Mouse (Mus musculus) small intestine, adult 2 months (tissue): ENCODE results near the gene 2210016L21Rik. TPM values are rescaled to one million over a fixed set of nuclear protein-coding genes. Genes with fewer than 3 reads are reported as not detected.
"Not testable (repeated sequence)": the region's sequence is repeated elsewhere in the genome, so short reads cannot be mapped to it uniquely, and the experiment has no call there.

Source experiments
- H3K27ac ChIP-seq: fragments of 200-500 bp; 2 replicates; pipeline ENCODE4 v1.5.1; 2012; ENCODE audit warnings: low read depth, low read length, control low read depth, inconsistent platforms; ENCODE audit not compliant: insufficient read depth
- H3K27me3 ChIP-seq: fragments of 200-500 bp; 2 replicates; pipeline ENCODE4 v1.6.1; 2012; ENCODE audit warnings: mild to moderate bottlenecking, moderate library complexity, low read length, inconsistent platforms; ENCODE audit not compliant: control insufficient read depth, insufficient read depth
- H3K36me3 ChIP-seq: fragments of 200-500 bp; 2 replicates; pipeline ENCODE4 v1.6.1; 2012; ENCODE audit warnings: mild to moderate bottlenecking, low read length, control low read depth, inconsistent platforms; ENCODE audit not compliant: control insufficient read depth, insufficient read depth
- H3K4me1 ChIP-seq: fragments of 200-500 bp; 2 replicates; pipeline ENCODE4 v1.6.1; 2012; ENCODE audit warnings: low read length, inconsistent platforms, mixed read lengths; ENCODE audit not compliant: control insufficient read depth, insufficient read depth, insufficient read length
- H3K4me3 ChIP-seq: fragments of 200-500 bp; 2 replicates; pipeline ENCODE4 v1.5.1; 2012; ENCODE audit warnings: low read depth, mild to moderate bottlenecking, control low read depth, inconsistent platforms, low read length, moderate library complexity
- CTCF ChIP-seq: fragments of 200-500 bp; IDR thresholded peaks from 2 replicates; pipeline ENCODE4 v1.5.1; 2012; ENCODE audit warnings: low read depth, mild to moderate bottlenecking, control low read depth, inconsistent platforms, low read length, moderate library complexity, mixed read lengths; ENCODE audit not compliant: insufficient replicate concordance, insufficient read length; ENCODE audit errors: extremely low read depth
- POLR2A ChIP-seq: fragments of 200-500 bp; IDR thresholded peaks from 2 replicates; pipeline ENCODE4 v1.6.1; 2012; ENCODE audit warnings: low read depth, mild to moderate bottlenecking, control low read depth, inconsistent platforms, low read length, moderate library complexity
- WGBS: fragments of 180-500 bp; shearing (Covaris S2); methylation state at CpG from one replicate; pipeline ENCODE4 v1.1.7; 2018; 5-methylcytosine and 5-hydroxymethylcytosine counted together
- polyA plus RNA-seq: library from polyadenylated mRNA; depleted of rRNA; stranded (reverse); fragments of >200 nt; gene quantifications from 2 replicates; pipeline ENCODE4 v1.2.3, GENCODE M21; 2012

Gene 2210016L21Rik
- polyA plus RNA-seq, 1 experiment = 13.6 TPM

DNA sequence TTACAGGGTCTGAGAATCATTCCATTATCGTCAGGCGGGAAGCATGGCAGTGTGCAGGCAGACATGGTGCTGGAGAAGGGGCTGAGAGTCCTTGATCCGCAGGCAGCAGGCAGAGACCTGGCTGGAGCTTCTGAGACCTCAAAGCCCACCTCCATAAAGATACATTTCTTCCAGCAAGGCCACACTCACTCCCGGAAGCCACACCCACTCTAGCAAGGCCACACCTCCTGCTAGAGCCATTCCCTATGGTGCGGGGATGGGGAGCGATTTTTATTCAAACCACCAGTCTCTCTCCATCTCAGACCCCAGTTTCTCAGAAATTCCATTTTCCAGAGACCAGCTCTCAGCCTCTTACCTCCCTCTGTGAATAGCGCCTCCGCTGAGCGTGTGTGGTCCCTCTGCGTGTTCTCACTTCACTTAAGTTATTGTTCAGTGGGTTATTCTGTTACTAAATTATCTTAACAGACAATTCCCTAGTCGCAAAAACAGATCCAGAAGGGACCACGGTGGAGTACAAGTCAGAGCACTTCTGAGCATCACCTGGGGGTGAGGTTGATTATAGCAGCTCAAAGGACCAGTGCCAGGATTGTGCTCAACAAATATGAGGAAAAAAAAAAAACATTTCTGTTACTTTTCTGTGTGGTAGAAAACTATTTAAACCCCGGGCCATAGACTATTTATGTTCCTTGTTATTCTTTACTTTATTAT is 33.2 kb upstream of the 2210016L21Rik start:
- H3K36me3 ChIP-seq = peaks cover 65% of the 10 kb centered on the region
- no peak overlapping the region for H3K4me3 ChIP-seq
- H3K27ac ChIP-seq = no peak overlapping the region
- no peaks in the 10 kb centered on the region for H3K27me3 ChIP-seq
- WGBS = 79% methylated on average over 13 of the region's 13 CpGs
- TF ChIP-seq CTCF (no peak), POLR2A (no peak)
- H3K4me1 ChIP-seq = no peaks in the 10 kb centered on the region

DNA sequence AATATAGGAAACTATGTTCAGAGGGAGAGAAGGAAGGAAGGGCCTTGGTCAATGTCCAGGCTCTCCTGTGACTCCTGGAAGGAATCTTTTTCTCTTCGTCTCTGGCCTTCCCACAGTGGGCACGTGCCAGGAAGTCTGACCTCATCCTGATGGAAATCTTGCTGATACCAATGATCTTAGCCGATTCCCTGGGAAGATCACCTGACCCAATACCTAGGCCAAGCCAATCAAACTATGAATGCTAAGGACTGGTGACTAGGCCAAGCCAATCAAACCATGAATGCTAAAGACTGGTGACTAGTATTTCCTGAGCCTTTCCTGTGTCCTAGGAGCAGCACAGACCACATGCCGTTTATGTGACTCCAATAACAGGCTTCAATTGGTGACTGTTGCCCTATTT is 28.3 kb upstream of the 2210016L21Rik start:
- H3K4me1 ChIP-seq = no peaks in the 10 kb centered on the region
- H3K4me3 ChIP-seq = no peak overlapping the region
- no peak overlapping the region for H3K27ac ChIP-seq
- no peak for TF ChIP-seq CTCF
- TF ChIP-seq POLR2A = no peak
- no peaks in the 10 kb centered on the region for H3K27me3 ChIP-seq
- 54% methylated on average over 4 of the region's 4 CpGs for WGBS
- H3K36me3 ChIP-seq = peaks cover 31% of the 10 kb centered on the region

DNA sequence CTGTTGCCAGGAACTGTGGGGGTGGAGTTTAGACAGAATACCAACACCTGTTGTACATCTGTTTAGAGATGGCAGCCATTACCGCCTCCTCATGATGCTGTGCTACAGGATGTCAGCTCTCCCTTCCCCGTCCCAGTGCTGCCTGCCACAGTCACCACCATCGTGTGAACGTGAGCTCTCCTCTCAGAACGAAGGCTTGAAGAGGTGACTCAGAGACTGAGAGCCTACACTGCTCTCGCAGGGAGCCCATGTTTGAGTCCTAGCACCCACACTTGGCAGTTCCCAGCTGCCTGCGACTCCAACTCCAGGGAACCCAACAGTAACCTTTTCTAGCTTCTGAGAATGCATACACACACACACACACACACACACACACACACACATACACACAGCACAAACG is 27.1 kb upstream of the 2210016L21Rik start:
- Histone ChIP-seq H3K4me1 (no peaks in the 10 kb centered on the region), H3K4me3 (no peak overlapping the region), H3K36me3 (peaks cover 25% of the 10 kb centered on the region), H3K27me3 (no peaks in the 10 kb centered on the region), H3K27ac (no peak overlapping the region)
- 84% methylated on average over 8 of the region's 8 CpGs for WGBS
- TF ChIP-seq POLR2A (no peak), CTCF (no peak)

DNA sequence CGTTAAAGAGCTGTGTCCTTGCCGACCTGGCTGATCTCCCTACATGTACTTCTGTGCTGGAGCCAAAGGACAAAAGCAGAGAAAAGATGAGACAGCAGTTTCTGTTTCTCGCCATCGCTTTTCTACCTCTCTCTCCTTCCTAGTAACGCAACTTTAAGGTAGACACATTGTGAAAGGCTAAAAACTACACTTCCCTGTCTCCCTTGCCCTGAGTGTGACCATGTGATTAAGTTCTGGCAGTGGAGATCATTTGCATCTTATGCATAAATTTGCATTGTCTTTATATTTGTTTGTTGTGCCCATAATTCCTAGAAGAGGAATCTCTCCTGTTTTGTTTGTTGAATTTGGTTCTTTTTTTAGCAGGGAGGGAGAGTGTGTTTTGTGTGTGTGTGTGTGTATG is 26.1 kb upstream of the 2210016L21Rik start:
- Histone ChIP-seq H3K4me3 (no peak overlapping the region), H3K4me1 (no peaks in the 10 kb centered on the region), H3K36me3 (peaks cover 17% of the 10 kb centered on the region), H3K27ac (no peak overlapping the region), H3K27me3 (no peaks in the 10 kb centered on the region)
- WGBS = 70% methylated on average over 5 of the region's 5 CpGs
- TF ChIP-seq CTCF = no peak

DNA sequence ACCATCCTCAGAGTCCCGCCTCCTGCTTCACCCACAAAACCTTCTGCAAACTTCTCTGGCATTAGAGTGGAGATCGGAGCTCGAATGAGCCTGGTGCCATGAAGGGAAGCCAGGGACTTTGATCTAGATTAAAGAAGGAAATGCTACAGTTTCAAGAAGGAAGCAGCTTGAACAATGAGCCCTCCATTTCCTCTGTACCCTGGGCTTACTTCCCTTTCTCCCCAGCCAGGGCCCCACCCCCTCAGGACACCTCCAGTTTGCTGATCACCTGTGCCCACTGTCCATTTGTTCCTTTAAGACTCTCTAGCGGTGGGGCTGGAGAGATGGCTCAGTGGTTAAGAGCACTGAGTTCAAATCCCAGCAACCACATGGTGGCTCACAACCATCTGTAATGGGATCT is 25.2 kb upstream of the 2210016L21Rik start:
- H3K27ac ChIP-seq = no peak overlapping the region
- H3K36me3 ChIP-seq = peaks cover 7% of the 10 kb centered on the region
- 76% methylated on average over 4 of the region's 4 CpGs for WGBS
- H3K27me3 ChIP-seq = no peaks in the 10 kb centered on the region
- H3K4me3 ChIP-seq = no peak overlapping the region
- no peak for TF ChIP-seq CTCF
- TF ChIP-seq POLR2A = no peak
- H3K4me1 ChIP-seq = no peaks in the 10 kb centered on the region

DNA sequence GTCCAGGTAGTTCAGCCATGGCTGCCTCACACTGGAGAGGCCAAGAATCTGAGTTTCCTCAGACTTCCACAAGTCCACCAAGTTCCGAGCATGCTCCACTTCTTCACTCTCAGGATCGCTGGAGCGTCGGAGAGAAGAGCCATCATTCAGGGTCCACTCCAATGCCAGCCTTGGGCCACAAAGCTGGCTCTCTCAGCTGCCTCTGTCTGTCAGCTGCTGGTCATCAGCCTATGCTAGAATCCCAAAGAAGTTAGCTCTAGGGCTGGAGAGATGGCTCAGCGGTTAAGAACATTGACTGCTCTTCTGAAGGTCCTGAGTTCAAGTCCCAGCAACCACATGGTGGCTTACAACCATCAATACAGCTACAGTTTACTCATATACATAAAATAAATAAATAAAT is 24.6 kb upstream of the 2210016L21Rik start:
- H3K36me3 ChIP-seq, H3K4me3 ChIP-seq, H3K4me1 ChIP-seq, H3K27me3 ChIP-seq, H3K27ac ChIP-seq: not testable (repeated sequence)
- 95% methylated on average over 5 of the region's 5 CpGs for WGBS

DNA sequence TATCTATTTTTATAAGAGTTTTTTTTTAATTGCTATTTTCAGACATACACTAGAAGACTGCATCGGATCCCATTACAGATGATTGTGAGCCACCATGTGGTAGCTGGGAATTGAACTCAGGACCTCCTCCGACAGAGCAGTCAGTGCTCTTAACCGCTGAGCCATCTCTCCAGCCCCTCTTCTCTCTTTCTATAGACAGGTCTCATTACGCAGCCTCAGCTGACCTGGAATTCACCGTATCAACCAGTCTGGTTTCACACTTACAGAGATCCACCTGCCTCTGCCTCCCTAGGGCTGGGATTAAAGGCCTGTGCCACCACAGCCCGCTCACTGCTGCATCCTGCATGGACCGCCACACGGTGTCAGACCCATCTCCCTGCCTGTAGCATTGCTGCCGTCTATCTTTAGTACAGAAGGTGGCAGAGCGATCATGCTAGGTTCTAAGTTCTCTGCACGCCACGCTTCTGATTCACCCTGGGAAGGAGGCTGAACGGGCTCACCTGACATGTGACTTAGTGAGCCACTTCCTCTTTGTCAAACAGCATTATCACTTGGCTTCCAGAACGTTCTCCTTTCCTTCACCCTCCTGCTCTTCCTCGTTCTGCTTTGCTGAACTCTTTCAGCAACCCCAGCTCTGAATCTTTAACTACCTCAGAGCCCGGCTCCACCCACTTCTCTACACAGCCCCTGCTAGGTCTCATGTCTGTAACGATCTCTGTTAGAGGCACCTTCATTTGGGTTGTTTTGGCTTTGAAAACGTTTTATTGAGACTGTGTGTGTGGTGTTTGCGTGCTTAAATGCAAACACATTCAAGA is 20.2 kb upstream of the 2210016L21Rik start:
- peak overlapping the region; percentile 19; the same call in 1 of the 2 replicates for H3K4me3 ChIP-seq
- WGBS = 29% methylated on average over 19 of the region's 19 CpGs
- TF ChIP-seq POLR2A (no peak), CTCF (peak; percentile 53; the same call in 1 of the 2 replicates)
- H3K36me3 ChIP-seq = 0 out of 2 replicates have a peak, but pooled peaks cover 2% of the 10 kb centered on the region
- H3K27me3 ChIP-seq = no peaks in the 10 kb centered on the region
- no peaks in the 10 kb centered on the region; the same call in 1 of the 2 replicates for H3K4me1 ChIP-seq
- H3K27ac ChIP-seq = peak overlapping the region; percentile 84
